Mouse (Mus musculus) cerebral cortex, adult 2 months (tissue): ENCODE data around the gene Thap2.

Source experiments
- WGBS: fragments of 180-500 bp; shearing (Covaris S2); methylation state at CpG from one replicate; pipeline ENCODE4 v1.1.7; 2018; 5-methylcytosine and 5-hydroxymethylcytosine counted together

Thap2 gene

GRCm38 (mm10) chr10:115354553-115354952, 29.7 kb downstream of the Thap2 start:
- 55% methylated on average over 6 of the region's 6 CpGs for WGBS

GRCm38 (mm10) chr10:115350810-115351397, 33.3 kb downstream of the Thap2 start:
- WGBS: 80% methylated on average over 2 of the region's 2 CpGs

- 83% methylated on average over 7 of the region's 7 CpGs for WGBS
These were observed 34.7 kb downstream of the Thap2 start for GRCm38 (mm10) chr10:115349509-115349908.

GRCm38 (mm10) chr10:115349029-115349428, 35.2 kb downstream of the Thap2 start:
- WGBS: 74% methylated on average over 10 of the region's 10 CpGs

- 86% methylated on average over 6 of the region's 6 CpGs for WGBS
These were observed 36.1 kb downstream of the Thap2 start for GRCm38 (mm10) chr10:115348131-115348530.

- 88% methylated on average over 4 of the region's 4 CpGs for WGBS
These were observed 41.3 kb downstream of the Thap2 start for GRCm38 (mm10) chr10:115342771-115343425.

- 91% methylated on average over 7 of the region's 7 CpGs for WGBS
These were observed 44.4 kb downstream of the Thap2 start for GRCm38 (mm10) chr10:115339820-115340328.

- WGBS: 90% methylated on average over 4 of the region's 4 CpGs
These were observed 47.3 kb downstream of the Thap2 start for GRCm38 (mm10) chr10:115336901-115337300.

- 58% methylated on average over 9 of the region's 9 CpGs for WGBS
These were observed 50.7 kb downstream of the Thap2 start for GRCm38 (mm10) chr10:115333528-115333927.

GRCm38 (mm10) chr10:115332997-115333396, 51.2 kb downstream of the Thap2 start:
- 79% methylated on average over 4 of the region's 4 CpGs for WGBS

- WGBS: 86% methylated on average over 8 of the region's 8 CpGs
These were observed 51.8 kb downstream of the Thap2 start for GRCm38 (mm10) chr10:115332420-115332952.

- 82% methylated on average over 3 of the region's 3 CpGs for WGBS
These were observed 55.2 kb downstream of the Thap2 start for GRCm38 (mm10) chr10:115329010-115329530.

- WGBS: 61% methylated on average over 6 of the region's 6 CpGs
These were observed 55.7 kb downstream of the Thap2 start for GRCm38 (mm10) chr10:115328514-115328913.

GRCm38 (mm10) chr10:115323295-115323694, 60.9 kb downstream of the Thap2 start:
- 7% methylated on average over 6 of the region's 6 CpGs for WGBS

GRCm38 (mm10) chr10:115321317-115322035, 62.8 kb downstream of the Thap2 start:
- 88% methylated on average over 5 of the region's 5 CpGs for WGBS
